Mouse (Mus musculus) ES-E14 (cell line): Measurements from ENCODE around the gene Smox.

ENCODE experiments used
- ZC3H11A ChIP-seq: IDR thresholded peaks from 2 replicates; pipeline ENCODE4 v1.6.1; 2012; ENCODE audit warnings: low read depth, mild to moderate bottlenecking, inconsistent platforms, low read length, borderline replicate concordance
- ZNF384 ChIP-seq: IDR thresholded peaks from 2 replicates; pipeline ENCODE4 v1.6.1; 2012; ENCODE audit warnings: low read depth, low read length, inconsistent platforms

- TF ChIP-seq ZNF384: no peak
- no peak for TF ChIP-seq ZC3H11A
Observed at GRCm38 (mm10) chr2:131508501-131508900, 17.2 kb downstream of the Smox start.
